Mouse (Mus musculus) CH12.LX (cell line): Measurements from ENCODE around the gene Tm2d1. TPM values are rescaled to one million over a fixed set of nuclear protein-coding genes. Genes with fewer than 3 reads are reported as not detected.

Experiments
- DNase-seq: peaks from one replicate; pipeline ENCODE4 v3.0.0-alpha.2; 2013; ENCODE audit errors: extremely low read depth
- H3K27ac ChIP-seq: 2 replicates; pipeline ENCODE4 v1.5.1; 2012; ENCODE audit warnings: low read depth, mild to moderate bottlenecking, control low read depth, moderate library complexity; ENCODE audit not compliant: insufficient read depth
- H3K27me3 ChIP-seq: replicated peaks from 2 replicates; pipeline ENCODE3; 2012; ENCODE audit warnings: inconsistent platforms
- H3K36me3 ChIP-seq, 2 experiments: replicated peaks in 1 of 2; 2 replicates each; pipeline versions ENCODE3 to v1.6.1; 2012; ENCODE audit warnings: inconsistent platforms in 1 of 2, low read length in 1 of 2, mild to moderate bottlenecking in 1 of 2, mixed read lengths in 1 of 2, moderate library complexity in 1 of 2; ENCODE audit not compliant: control insufficient read depth in 1 of 2, insufficient read depth in 1 of 2
- H3K4me1 ChIP-seq, 2 experiments: 2 replicates each; pipeline ENCODE4 v1.6.1; 2012; ENCODE audit warnings: inconsistent platforms in 1 of 2, moderate library complexity in 1 of 2; ENCODE audit not compliant: insufficient read depth in 2 of 2, control insufficient read depth in 1 of 2
- H3K4me2 ChIP-seq: 2 replicates; pipeline ENCODE4 v1.6.1; 2012; ENCODE audit warnings: low read depth, mild to moderate bottlenecking, control low read depth; ENCODE audit not compliant: poor library complexity, insufficient read depth, severe bottlenecking
- H3K4me3 ChIP-seq, 3 experiments: fragments of 150-350 bp in 1 of 3; sonication (generic) in 1 of 3; replicated peaks in 1 of 3; 2 replicates each; pipeline versions ENCODE3 to v1.5.1; 2011 to 2012; ENCODE audit warnings: low read depth in 2 of 3, low read length in 2 of 3, mild to moderate bottlenecking in 2 of 3, moderate library complexity in 2 of 3, control low read depth in 1 of 3, improper control_type of control experiment in 1 of 3, inconsistent platforms in 1 of 3, mixed read lengths in 1 of 3; ENCODE audit not compliant: poor library complexity in 1 of 3
- H3K79me2 ChIP-seq: replicated peaks from 2 replicates; pipeline ENCODE4 v1.6.1; 2012; ENCODE audit warnings: mild to moderate bottlenecking, moderate library complexity; ENCODE audit not compliant: control insufficient read depth, poor library complexity, insufficient read depth, severe bottlenecking; ENCODE audit errors: extremely low read depth
- H3K9ac ChIP-seq: 2 replicates; pipeline ENCODE4 v1.6.1; 2012; ENCODE audit warnings: low read depth, mild to moderate bottlenecking, control low read depth, moderate library complexity; ENCODE audit not compliant: insufficient read depth
- H3K9me3 ChIP-seq: replicated peaks from 2 replicates; pipeline ENCODE3; 2012; ENCODE audit warnings: low read length, inconsistent platforms, mixed read lengths
- BHLHE40 ChIP-seq: IDR thresholded peaks from 2 replicates; pipeline ENCODE4 v1.6.1; 2011; ENCODE audit warnings: mild to moderate bottlenecking, low read depth, low read length, improper control_type of control experiment
- CHD1 ChIP-seq: IDR thresholded peaks from 2 replicates; pipeline ENCODE4 v1.6.1; 2012; ENCODE audit warnings: low read depth, low read length, improper control_type of control experiment, inconsistent platforms
- CHD2 ChIP-seq: IDR thresholded peaks from 2 replicates; pipeline ENCODE4 v1.6.1; 2011; ENCODE audit warnings: low read length, improper control_type of control experiment
- CTCF ChIP-seq, 2 experiments: IDR thresholded peaks in 1 of 2; conservative IDR thresholded peaks in 1 of 2; 2 replicates each; pipeline ENCODE4 v1.5.1; 2011 to 2012; ENCODE audit warnings: low read depth in 2 of 2, low read length in 2 of 2, improper control_type of control experiment in 1 of 2, inconsistent platforms in 1 of 2, mild to moderate bottlenecking in 1 of 2, moderate library complexity in 1 of 2
- E2F4 ChIP-seq: IDR thresholded peaks from 2 replicates; pipeline ENCODE4 v1.6.1; 2011; ENCODE audit warnings: low read depth, low read length, improper control_type of control experiment; ENCODE audit not compliant: insufficient replicate concordance
- ELF1 ChIP-seq: IDR thresholded peaks from 2 replicates; pipeline ENCODE4 v1.6.1; 2014; ENCODE audit warnings: low read depth, mild to moderate bottlenecking, inconsistent platforms, low read length, improper control_type of control experiment
- EP300 ChIP-seq: IDR thresholded peaks from 2 replicates; pipeline ENCODE4 v1.6.1; 2011; ENCODE audit warnings: low read length, improper control_type of control experiment
- ETS1 ChIP-seq: conservative IDR thresholded peaks from 2 replicates; pipeline ENCODE4 v1.6.1; 2012; ENCODE audit warnings: low read depth, mild to moderate bottlenecking, inconsistent platforms, low read length, improper control_type of control experiment, moderate library complexity
- GABPA ChIP-seq: IDR thresholded peaks from 2 replicates; pipeline ENCODE4 v1.6.1; 2012; ENCODE audit warnings: low read depth, low read length, improper control_type of control experiment, inconsistent platforms; ENCODE audit not compliant: insufficient replicate concordance
- HCFC1 ChIP-seq: IDR thresholded peaks from 2 replicates; pipeline ENCODE4 v1.6.1; 2012; ENCODE audit warnings: low read depth, mild to moderate bottlenecking, inconsistent platforms, low read length, improper control_type of control experiment
- IRF4 ChIP-seq: IDR thresholded peaks from 2 replicates; pipeline ENCODE4 v1.6.1; 2014; ENCODE audit warnings: low read depth, mild to moderate bottlenecking, inconsistent platforms, low read length, improper control_type of control experiment
- JUN ChIP-seq: IDR thresholded peaks from 2 replicates; pipeline ENCODE4 v1.6.1; 2011; ENCODE audit warnings: low read depth, mild to moderate bottlenecking, low read length, improper control_type of control experiment, moderate library complexity; ENCODE audit not compliant: insufficient read depth
- JUND ChIP-seq: conservative IDR thresholded peaks from 2 replicates; pipeline ENCODE4 v1.6.1; 2011; ENCODE audit warnings: low read depth, low read length, improper control_type of control experiment
- KAT2A ChIP-seq: IDR thresholded peaks from 2 replicates; pipeline ENCODE4 v1.6.1; 2012; ENCODE audit warnings: low read length, improper control_type of control experiment, inconsistent platforms; ENCODE audit not compliant: insufficient replicate concordance
- MAFK ChIP-seq: IDR thresholded peaks from 2 replicates; pipeline ENCODE4 v1.6.1; 2011; ENCODE audit warnings: low read length, improper control_type of control experiment; ENCODE audit not compliant: insufficient replicate concordance
- MAX ChIP-seq: IDR thresholded peaks from 2 replicates; pipeline ENCODE4 v1.6.1; 2011; ENCODE audit warnings: low read length, improper control_type of control experiment
- MAZ ChIP-seq: IDR thresholded peaks from 2 replicates; pipeline ENCODE4 v1.6.1; 2012; ENCODE audit warnings: low read depth, mild to moderate bottlenecking, inconsistent platforms, low read length, improper control_type of control experiment, moderate library complexity
- MEF2A ChIP-seq: IDR thresholded peaks from 2 replicates; pipeline ENCODE4 v1.6.1; 2014; ENCODE audit warnings: low read depth, mild to moderate bottlenecking, inconsistent platforms, low read length, improper control_type of control experiment, borderline replicate concordance
- MXI1 ChIP-seq: IDR thresholded peaks from 2 replicates; pipeline ENCODE4 v1.6.1; 2011; ENCODE audit warnings: mild to moderate bottlenecking, low read depth, low read length, improper control_type of control experiment
- MYC ChIP-seq: IDR thresholded peaks from 2 replicates; pipeline ENCODE4 v1.6.1; 2011; ENCODE audit warnings: low read depth, mild to moderate bottlenecking, improper control_type of control experiment, low read length
- NELFE ChIP-seq: IDR thresholded peaks from 2 replicates; pipeline ENCODE4 v1.6.1; 2011; ENCODE audit warnings: low read depth, low read length, improper control_type of control experiment
- NRF1 ChIP-seq: IDR thresholded peaks from 2 replicates; pipeline ENCODE4 v1.6.1; 2014; ENCODE audit warnings: low read depth, mild to moderate bottlenecking, inconsistent platforms, low read length, improper control_type of control experiment, moderate library complexity
- PAX5 ChIP-seq: IDR thresholded peaks from 2 replicates; pipeline ENCODE4 v1.6.1; 2012; ENCODE audit warnings: low read length, inconsistent platforms, mixed read lengths
- POLR2A ChIP-seq: IDR thresholded peaks from 2 replicates; pipeline ENCODE4 v1.6.1; 2011; ENCODE audit warnings: low read depth, mild to moderate bottlenecking, improper control_type of control experiment, low read length
- POLR2AphosphoS2 ChIP-seq: IDR thresholded peaks from 2 replicates; pipeline ENCODE4 v1.6.1; 2011; ENCODE audit warnings: low read depth, low read length, improper control_type of control experiment
- RAD21 ChIP-seq: IDR thresholded peaks from 2 replicates; pipeline ENCODE4 v1.6.1; 2011; ENCODE audit warnings: low read depth, mild to moderate bottlenecking, low read length, improper control_type of control experiment, moderate library complexity
- RCOR1 ChIP-seq: conservative IDR thresholded peaks from 2 replicates; pipeline ENCODE4 v1.6.1; 2012; ENCODE audit warnings: low read depth, mild to moderate bottlenecking, inconsistent platforms, low read length, improper control_type of control experiment
- SIN3A ChIP-seq: IDR thresholded peaks from 2 replicates; pipeline ENCODE4 v1.6.1; 2012; ENCODE audit warnings: low read length, improper control_type of control experiment, inconsistent platforms
- SMC3 ChIP-seq: IDR thresholded peaks from 2 replicates; pipeline ENCODE4 v1.6.1; 2011; ENCODE audit warnings: low read depth, low read length, improper control_type of control experiment
- TBP ChIP-seq: conservative IDR thresholded peaks from 2 replicates; pipeline ENCODE4 v1.6.1; 2011; ENCODE audit warnings: low read depth, low read length, improper control_type of control experiment
- TCF12 ChIP-seq: IDR thresholded peaks from 2 replicates; pipeline ENCODE4 v1.6.1; 2014; ENCODE audit warnings: low read depth, mild to moderate bottlenecking, inconsistent platforms, low read length, improper control_type of control experiment
- UBTF ChIP-seq: IDR thresholded peaks from 2 replicates; pipeline ENCODE4 v1.6.1; 2012; ENCODE audit warnings: low read depth, mild to moderate bottlenecking, inconsistent platforms, low read length, improper control_type of control experiment, moderate library complexity
- USF1 ChIP-seq: IDR thresholded peaks from 2 replicates; pipeline ENCODE4 v1.6.1; 2014; ENCODE audit warnings: low read depth, mild to moderate bottlenecking, inconsistent platforms, low read length, improper control_type of control experiment
- USF2 ChIP-seq: conservative IDR thresholded peaks from 2 replicates; pipeline ENCODE4 v1.6.1; 2011; ENCODE audit warnings: low read depth, low read length, improper control_type of control experiment
- ZC3H11A ChIP-seq: IDR thresholded peaks from 2 replicates; pipeline ENCODE4 v1.6.1; 2012; ENCODE audit warnings: low read depth, mild to moderate bottlenecking, inconsistent platforms, low read length, improper control_type of control experiment
- ZKSCAN1 ChIP-seq: IDR thresholded peaks from 2 replicates; pipeline ENCODE4 v1.6.1; 2012; ENCODE audit warnings: low read depth, inconsistent platforms, low read length, improper control_type of control experiment, borderline replicate concordance
- ZMIZ1 ChIP-seq: IDR thresholded peaks from 2 replicates; pipeline ENCODE4 v1.6.1; 2012; ENCODE audit warnings: low read depth, mild to moderate bottlenecking, inconsistent platforms, low read length, improper control_type of control experiment
- ZNF384 ChIP-seq: IDR thresholded peaks from 2 replicates; pipeline ENCODE4 v1.6.1; 2012; ENCODE audit warnings: low read depth, low read length, improper control_type of control experiment, inconsistent platforms
- dilution Hi-C: fragments of 300-500 bp; cut with MboI; formaldehyde crosslinking; loops from 2 replicates; pipeline ENCODE4 v1.14.3; 2020; ENCODE audit warnings: low sequenced_read_pairs; ENCODE audit not compliant: extremely low pct_unique_long_range_greater_than_20kb, extremely low pct_ligation_motif_present
- in situ Hi-C: fragments of 300-500 bp; cut with MboI; formaldehyde crosslinking; loops from 3 replicates; pipeline ENCODE4 v1.14.3; 2019; ENCODE audit warnings: low sequenced_read_pairs, low pct_ligation_motif_present, low pct_unique_long_range_greater_than_20kb, mixed read lengths
- polyA plus RNA-seq: library from polyadenylated mRNA; unstranded; fragments of >175 nt; gene quantifications from 2 replicates; pipeline ENCODE4 v1.2.1, GENCODE M21; 2012; ENCODE audit warnings: low read depth; ENCODE audit not compliant: insufficient read length
- total RNA-seq, 2 experiments: library from RNA; depleted of rRNA; stranded (reverse); fragments of 300-350 nt in 1 of 2; fragments of >200 nt in 1 of 2; gene quantifications; 2 replicates each; pipeline ENCODE4 v1.2.3; 2012 to 2014

The Tm2d1 gene
- total RNA-seq (2012; rRNA removed), result 14.8 and 16.0 TPM in 2 replicates
- 37.1 and 42.6 TPM in 2 replicates for total RNA-seq (2014; rRNA removed)
- polyA plus RNA-seq, result 45.3 and 54.9 TPM in 2 replicates

DNA sequence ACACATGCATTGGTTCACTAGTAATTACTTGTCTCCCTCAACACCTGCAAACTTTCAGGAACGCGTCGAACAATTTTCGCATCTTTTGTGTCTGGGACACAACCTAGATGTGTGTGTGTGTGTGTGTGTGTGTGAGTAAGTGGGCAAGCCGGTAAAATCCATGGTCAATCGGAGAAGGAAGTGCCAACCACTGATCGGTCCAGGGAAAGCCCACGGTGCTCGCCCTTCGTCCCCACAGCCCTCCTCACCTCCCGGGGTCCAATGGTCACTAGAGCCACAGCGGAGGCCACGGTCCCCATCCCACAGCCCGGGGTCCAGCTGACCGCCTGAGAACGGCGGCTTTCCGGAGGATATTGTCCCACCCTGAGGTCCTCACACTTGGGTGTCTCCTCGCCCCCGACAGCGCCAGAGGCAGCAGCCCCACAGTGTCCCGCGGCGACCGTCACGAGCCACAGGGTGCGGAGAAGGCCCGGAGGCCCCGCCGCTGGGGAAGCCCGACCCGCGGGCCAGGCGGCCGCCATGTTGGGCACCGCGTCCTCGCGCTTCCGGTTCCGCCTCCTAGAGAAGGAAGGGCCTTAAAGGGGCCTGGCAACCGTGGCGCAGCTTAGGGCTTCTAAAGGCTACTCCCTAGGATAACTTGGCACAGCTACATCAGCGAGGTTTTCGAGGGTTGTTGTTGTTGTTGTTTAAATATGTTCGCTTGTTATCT is at the start of gene Tm2d1:
Gene Tm2d1 (minus strand): TSS at position 591 of the 709 bp plus-strand sequence.
- no peaks in the 10 kb centered on the region for H3K27me3 ChIP-seq
- H3K4me2 ChIP-seq, result peak within 1 kb of the TSS; percentile 77
- dilution Hi-C loops (no loop called here), in situ Hi-C loops (loop anchor here (25.0 kb wide), 1 partner anchor 529 kb away; the partner anchor contains the start of gene Usp1)
- peaks cover 0 to 16% of the 10 kb centered on the region in 2 experiments; a peak in 2 of 4 replicates for H3K4me1 ChIP-seq
- peak within 1 kb of the TSS; percentile 89 to 98 (median 92) for H3K4me3 ChIP-seq
- DNase-seq, result peak; percentile 81
- peaks cover 5 to 14% of the 10 kb centered on the region in 2 experiments for H3K36me3 ChIP-seq
- no peaks in the 10 kb centered on the region for H3K9me3 ChIP-seq
- peak within 1 kb of the TSS; percentile 33 for H3K27ac ChIP-seq
- peak within 1 kb of the TSS; percentile 98 for H3K9ac ChIP-seq
- H3K79me2 ChIP-seq, result no peaks in the 10 kb centered on the region
- no peak for TF ChIP-seq JUND
- TF ChIP-seq KAT2A, result peak; percentile 59; the same call in 1 of the 2 replicates
- no peak for TF ChIP-seq SMC3
- TF ChIP-seq MAFK, result no peak
- no peak for TF ChIP-seq MYC
- no peak for TF ChIP-seq E2F4
- no peak for TF ChIP-seq GABPA
- no peak for TF ChIP-seq EP300
- TF ChIP-seq ZMIZ1, result peak; percentile 95
- TF ChIP-seq TCF12, result peak; percentile 91
- no peak; the same call in 1 of the 2 replicates for TF ChIP-seq MAX
- TF ChIP-seq ZNF384, result no peak
- peak; percentile 93 for TF ChIP-seq POLR2A
- TF ChIP-seq NELFE, result peak; percentile 98
- no peak for TF ChIP-seq USF2
- no peak for TF ChIP-seq ZC3H11A
- TF ChIP-seq BHLHE40, result peak; percentile 27; the same call in 1 of the 2 replicates
- no peak for TF ChIP-seq RAD21
- peak; percentile 54 for TF ChIP-seq IRF4
- peak; percentile 60; the same call in 1 of the 2 replicates for TF ChIP-seq POLR2AphosphoS2
- TF ChIP-seq TBP, result peak; percentile 81
- no peak for TF ChIP-seq CHD1
- peak; percentile 93 for TF ChIP-seq SIN3A
- peak; percentile 80 for TF ChIP-seq HCFC1
- TF ChIP-seq MXI1, result peak; percentile 63; the same call in 1 of the 2 replicates
- TF ChIP-seq ELF1, result peak; percentile 93
- TF ChIP-seq JUN, result no peak
- TF ChIP-seq CHD2, result 0 out of 2 replicates have a peak, but pooled peaks have one; percentile 27
- TF ChIP-seq CTCF (conservative IDR thresholded peaks at IDR 0.05 in 1 of 2, IDR thresholded peaks at IDR 0.05 in 1 of 2; ENCODE audit: low read depth in 2 of 2, low read length in 2 of 2), result no peak
- TF ChIP-seq USF1, result no peak
- no peak for TF ChIP-seq ZKSCAN1
- TF ChIP-seq MAZ, result no peak
- TF ChIP-seq PAX5, result no peak
- 0 out of 2 replicates have a peak, but pooled peaks have one; percentile 52 for TF ChIP-seq RCOR1
- TF ChIP-seq MEF2A, result 0 out of 2 replicates have a peak, but pooled peaks have one; percentile 52
- no peak for TF ChIP-seq UBTF
- TF ChIP-seq ETS1, result no peak
- TF ChIP-seq NRF1, result peak; percentile 56
- TF ChIP-seq, all 38 proteins: peak for 17
